Mouse (Mus musculus) kidney, adult 2 months (tissue): ENCODE results near the gene Snrpc.

Experiments used
- CTCF ChIP-seq: fragments of 200-500 bp; conservative IDR thresholded peaks from 2 replicates; pipeline ENCODE4 v1.5.1; 2011; ENCODE audit warnings: low read depth, mild to moderate bottlenecking, control low read depth, low read length, moderate library complexity, mixed read lengths; ENCODE audit not compliant: insufficient read depth, insufficient read length
- POLR2A ChIP-seq: fragments of 200-500 bp; IDR thresholded peaks from one replicate; pipeline ENCODE4 v1.6.1; 2011; ENCODE audit warnings: low read depth, low read length, control low read depth

DNA sequence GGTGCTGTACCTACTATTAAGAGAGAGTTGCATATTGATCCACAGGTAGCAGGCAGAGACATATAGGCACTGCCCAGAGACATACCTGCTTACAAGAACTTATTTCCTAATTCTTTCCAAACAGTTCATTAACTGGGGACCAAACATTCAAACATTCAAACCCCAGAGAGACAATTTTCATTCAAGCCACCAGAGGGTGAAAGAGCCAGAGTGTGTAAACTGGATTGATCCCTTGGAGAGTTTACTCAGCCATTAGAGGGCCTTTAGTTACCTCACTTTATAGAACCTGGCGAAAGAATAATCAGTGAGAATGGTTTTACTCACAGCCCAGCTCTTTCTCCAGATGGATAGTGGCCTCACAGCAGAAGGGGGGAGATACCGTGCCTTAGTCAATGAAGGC is 27.5 kb downstream of the Snrpc start:
- no peak for TF ChIP-seq CTCF
- TF ChIP-seq POLR2A: no peak
